Mouse (Mus musculus) thymus, postnatal 14 days (tissue): ENCODE measurements around the gene Cdkl3.
A peak's percentile ranks its signal among the peaks of the same experiment; 100 is the strongest.
"Not testable (repeated sequence)": the region's sequence is repeated elsewhere in the genome, so short reads cannot be mapped to it uniquely, and the experiment has no call there.

Source experiments
- DNase-seq: peaks from one replicate; pipeline ENCODE4 v3.0.0; 2021

Gene Cdkl3

GRCm38 (mm10) chr11:52080656-52081055, 76.6 kb downstream of the Cdkl3 start:
- DNase-seq: no peak

GRCm38 (mm10) chr11:52085857-52086203, 81.8 kb downstream of the Cdkl3 start:
- no peak for DNase-seq

GRCm38 (mm10) chr11:52086204-52086864, 82.3 kb downstream of the Cdkl3 start:
- no peak for DNase-seq

- no peak for DNase-seq
Observed at GRCm38 (mm10) chr11:52089291-52089690, 85.3 kb downstream of the Cdkl3 start.

GRCm38 (mm10) chr11:52091261-52091660, 87.2 kb downstream of the Cdkl3 start:
- DNase-seq: no peak

- no peak for DNase-seq
Observed at GRCm38 (mm10) chr11:52094568-52094967, 90.5 kb downstream of the Cdkl3 start.

- no peak for DNase-seq
Observed at GRCm38 (mm10) chr11:52097016-52097415, 93.0 kb downstream of the Cdkl3 start.

GRCm38 (mm10) chr11:52097596-52097995, 93.6 kb downstream of the Cdkl3 start:
- no peak for DNase-seq

GRCm38 (mm10) chr11:52098398-52098946, 94.5 kb downstream of the Cdkl3 start, which contains the start of gene Ppp2ca:
Gene Ppp2ca, plus strand, starts transcription at chr11:52098681.
- peak; percentile 99 for DNase-seq

GRCm38 (mm10) chr11:52099031-52099761, 95.2 kb downstream of the Cdkl3 start:
- DNase-seq: peak; percentile 83

- no peak for DNase-seq
Observed at GRCm38 (mm10) chr11:52099771-52100219, 95.8 kb downstream of the Cdkl3 start.

GRCm38 (mm10) chr11:52102977-52103376, 99.0 kb downstream of the Cdkl3 start:
- DNase-seq: no peak

- DNase-seq: no peak
Observed at GRCm38 (mm10) chr11:52105503-52105902, 101.5 kb downstream of the Cdkl3 start.

GRCm38 (mm10) chr11:52106037-52106436, 102.0 kb downstream of the Cdkl3 start:
- DNase-seq: no peak

- no peak for DNase-seq
Observed at GRCm38 (mm10) chr11:52106438-52106837, 102.4 kb downstream of the Cdkl3 start.

GRCm38 (mm10) chr11:52108796-52109195, 104.8 kb downstream of the Cdkl3 start:
- DNase-seq: no peak

GRCm38 (mm10) chr11:52109421-52109820, 105.4 kb downstream of the Cdkl3 start:
- no peak for DNase-seq

- DNase-seq: no peak
Observed at GRCm38 (mm10) chr11:52115479-52115878, 111.5 kb downstream of the Cdkl3 start.

- not testable (repeated sequence) for DNase-seq
Observed at GRCm38 (mm10) chr11:52116117-52116516, 112.1 kb downstream of the Cdkl3 start.

GRCm38 (mm10) chr11:52117156-52117555, 113.1 kb downstream of the Cdkl3 start:
- DNase-seq: no peak

GRCm38 (mm10) chr11:52120415-52120814, 116.4 kb downstream of the Cdkl3 start:
- DNase-seq: not testable (repeated sequence)

GRCm38 (mm10) chr11:52122045-52122444, 118.0 kb downstream of the Cdkl3 start:
- no peak for DNase-seq

- DNase-seq: no peak
Observed at GRCm38 (mm10) chr11:52124468-52124867, 120.4 kb downstream of the Cdkl3 start.

- no peak for DNase-seq
Observed at GRCm38 (mm10) chr11:52127169-52127568, 123.1 kb downstream of the Cdkl3 start.
